Mouse (Mus musculus): Measurements from ENCODE around the gene Rnf216. TPM values are rescaled to one million over a fixed set of nuclear protein-coding genes. Genes with fewer than 3 reads are reported as not detected.

Gene Rnf216
- polyA plus RNA-seq, 1 experiment from 2014 or later = 26.6 TPM

GRCm38 (mm10) chr5:143035271-143035670 lies 77.5 kb downstream of the Rnf216 start:
- H3K4me2 ChIP-seq = no peak overlapping the region
- H3K36me3 ChIP-seq = no peaks in the 10 kb centered on the region
- no peak overlapping the region for H3K4me3 ChIP-seq (replicated peaks)
- no peaks in the 10 kb centered on the region for H3K9me3 ChIP-seq (replicated peaks)
- ATAC-seq (ENCODE audit: low FRiP score) = no peak
- WGBS = 81% methylated on average over 4 of the region's 4 CpGs
- H3K27me3 ChIP-seq (replicated peaks) = no peaks in the 10 kb centered on the region
- H3K9ac ChIP-seq (replicated peaks) = no peak overlapping the region
- H3K4me1 ChIP-seq = peaks cover 9% of the 10 kb centered on the region
- H3K27ac ChIP-seq (replicated peaks) = no peak overlapping the region

GRCm38 (mm10) chr5:143034108-143034507 lies 78.7 kb downstream of the Rnf216 start:
- Histone ChIP-seq H3K27ac (replicated peaks) (no peak overlapping the region), H3K9ac (replicated peaks) (no peak overlapping the region), H3K27me3 (replicated peaks) (no peaks in the 10 kb centered on the region), H3K4me1 (peaks cover 9% of the 10 kb centered on the region), H3K36me3 (no peaks in the 10 kb centered on the region; the same call in 1 of the 2 replicates), H3K4me3 (replicated peaks) (no peak overlapping the region), H3K4me2 (no peak overlapping the region), H3K9me3 (replicated peaks) (no peaks in the 10 kb centered on the region)
- 86% methylated on average over 3 of the region's 3 CpGs for WGBS
- ATAC-seq (ENCODE audit: low FRiP score) = no peak

GRCm38 (mm10) chr5:143033277-143033676 lies 79.5 kb downstream of the Rnf216 start:
- WGBS = 88% methylated on average over 3 of the region's 3 CpGs
- Histone ChIP-seq H3K27me3 (replicated peaks) (no peaks in the 10 kb centered on the region), H3K9ac (replicated peaks) (no peak overlapping the region), H3K36me3 (no peaks in the 10 kb centered on the region; the same call in 1 of the 2 replicates), H3K4me1 (peaks cover 9% of the 10 kb centered on the region), H3K27ac (replicated peaks) (no peak overlapping the region), H3K4me3 (replicated peaks) (no peak overlapping the region), H3K4me2 (no peak overlapping the region), H3K9me3 (replicated peaks) (no peaks in the 10 kb centered on the region)
- ATAC-seq (ENCODE audit: low FRiP score) = no peak

GRCm38 (mm10) chr5:143032639-143033146 lies 80.1 kb downstream of the Rnf216 start:
- H3K4me1 ChIP-seq = peaks cover 9% of the 10 kb centered on the region
- no peak for ATAC-seq (ENCODE audit: low FRiP score)
- no peak overlapping the region for H3K4me2 ChIP-seq
- peaks cover 3% of the 10 kb centered on the region for H3K36me3 ChIP-seq
- H3K27ac ChIP-seq (replicated peaks) = no peak overlapping the region
- no peaks in the 10 kb centered on the region for H3K9me3 ChIP-seq (replicated peaks)
- H3K9ac ChIP-seq (replicated peaks) = no peak overlapping the region
- 39% methylated on average over 2 of the region's 2 CpGs for WGBS
- H3K27me3 ChIP-seq (replicated peaks) = no peaks in the 10 kb centered on the region
- H3K4me3 ChIP-seq (replicated peaks) = no peak overlapping the region

- peak overlapping the region; percentile 58; the same call in 1 of the 2 replicates for H3K27ac ChIP-seq (replicated peaks)
- no peak overlapping the region for H3K4me3 ChIP-seq (replicated peaks)
- H3K4me1 ChIP-seq = peaks cover 9% of the 10 kb centered on the region
- H3K9ac ChIP-seq (replicated peaks) = no peak overlapping the region
- 15% methylated on average over 7 of the region's 7 CpGs for WGBS
- peaks cover 12% of the 10 kb centered on the region for H3K36me3 ChIP-seq
- H3K4me2 ChIP-seq = no peak overlapping the region
- no peaks in the 10 kb centered on the region for H3K9me3 ChIP-seq (replicated peaks)
- H3K27me3 ChIP-seq (replicated peaks) = no peaks in the 10 kb centered on the region
- no peak for ATAC-seq (ENCODE audit: low FRiP score)
These were observed 81.1 kb downstream of the Rnf216 start for GRCm38 (mm10) chr5:143031681-143032080.

- no peak overlapping the region for H3K4me3 ChIP-seq (replicated peaks)
- peak overlapping the region; percentile 58; the same call in 1 of the 2 replicates for H3K27ac ChIP-seq (replicated peaks)
- ATAC-seq (ENCODE audit: low FRiP score) = no peak
- no peaks in the 10 kb centered on the region for H3K9me3 ChIP-seq (replicated peaks)
- H3K4me2 ChIP-seq = no peak overlapping the region
- H3K36me3 ChIP-seq = peaks cover 12% of the 10 kb centered on the region
- H3K9ac ChIP-seq (replicated peaks) = no peak overlapping the region
- 16% methylated on average over 4 of the region's 4 CpGs for whole genome bisulfite sequencing
- no peaks in the 10 kb centered on the region for H3K27me3 ChIP-seq (replicated peaks)
- peaks cover 9% of the 10 kb centered on the region for H3K4me1 ChIP-seq
These were observed 81.6 kb downstream of the Rnf216 start for GRCm38 (mm10) chr5:143031193-143031592.

GRCm38 (mm10) chr5:143023887-143024286 lies 88.9 kb downstream of the Rnf216 start:
- H3K4me3 ChIP-seq (replicated peaks) = no peak overlapping the region
- 97% methylated on average over 2 of the region's 2 CpGs for WGBS
- ATAC-seq (ENCODE audit: low FRiP score) = no peak
- H3K9me3 ChIP-seq (replicated peaks) = no peaks in the 10 kb centered on the region
- peaks cover 25% of the 10 kb centered on the region for H3K36me3 ChIP-seq
- no peaks in the 10 kb centered on the region for H3K4me1 ChIP-seq
- H3K9ac ChIP-seq (replicated peaks) = no peak overlapping the region
- H3K27ac ChIP-seq (replicated peaks) = no peak overlapping the region
- no peak overlapping the region for H3K4me2 ChIP-seq
- H3K27me3 ChIP-seq (replicated peaks) = no peaks in the 10 kb centered on the region

GRCm38 (mm10) chr5:143022956-143023355 lies 89.8 kb downstream of the Rnf216 start:
- WGBS = 96% methylated on average over 1 of the region's 1 CpGs
- Histone ChIP-seq H3K36me3 (peaks cover 26% of the 10 kb centered on the region), H3K4me3 (replicated peaks) (no peak overlapping the region)

GRCm38 (mm10) chr5:143017401-143017800 lies 95.4 kb downstream of the Rnf216 start:
- Histone ChIP-seq H3K36me3 (peaks cover 46% of the 10 kb centered on the region), H3K4me1 (no peaks in the 10 kb centered on the region), H3K4me2 (no peak overlapping the region), H3K27ac (replicated peaks) (0 out of 2 replicates have a peak overlapping the region, but pooled peaks have one; percentile 13), H3K9me3 (replicated peaks) (no peaks in the 10 kb centered on the region), H3K27me3 (replicated peaks) (no peaks in the 10 kb centered on the region), H3K9ac (replicated peaks) (no peak overlapping the region), H3K4me3 (replicated peaks) (no peak overlapping the region)
- WGBS = 82% methylated on average over 5 of the region's 5 CpGs
- ATAC-seq (ENCODE audit: low FRiP score) = no peak

More at GRCm38 (mm10) chr5:143022956-143023355, 89.8 kb downstream of the Rnf216 start:
- H3K4me1 ChIP-seq = no peaks in the 10 kb centered on the region
- ATAC-seq (ENCODE audit: low FRiP score) = no peak
- H3K9ac ChIP-seq (replicated peaks) = no peak overlapping the region
- H3K9me3 ChIP-seq (replicated peaks) = no peaks in the 10 kb centered on the region
- no peaks in the 10 kb centered on the region for H3K27me3 ChIP-seq (replicated peaks)
- H3K4me2 ChIP-seq = no peak overlapping the region
- H3K27ac ChIP-seq (replicated peaks) = no peak overlapping the region

- no peak overlapping the region for H3K9ac ChIP-seq (replicated peaks)
- H3K4me2 ChIP-seq = no peak overlapping the region
- peaks cover 38% of the 10 kb centered on the region for H3K36me3 ChIP-seq
- WGBS = 36% methylated on average over 11 of the region's 11 CpGs
- H3K27ac ChIP-seq (replicated peaks) = peak overlapping the region; percentile 61
- ATAC-seq (ENCODE audit: low FRiP score) = no peak
- H3K27me3 ChIP-seq (replicated peaks) = no peaks in the 10 kb centered on the region
- no peak overlapping the region for H3K4me3 ChIP-seq (replicated peaks)
- H3K4me1 ChIP-seq = peaks cover 8% of the 10 kb centered on the region; the same call in 1 of the 2 replicates
- no peaks in the 10 kb centered on the region for H3K9me3 ChIP-seq (replicated peaks)
These were observed 103.4 kb downstream of the Rnf216 start for GRCm38 (mm10) chr5:143009383-143009782.

- Histone ChIP-seq H3K4me2 (peak overlapping the region; percentile 17; the same call in 1 of the 2 replicates), H3K9ac (replicated peaks) (0 out of 2 replicates have a peak overlapping the region, but pooled peaks have one; percentile 14), H3K36me3 (peaks cover 7% of the 10 kb centered on the region; the same call in 1 of the 2 replicates), H3K4me1 (peaks cover 18% of the 10 kb centered on the region), H3K9me3 (replicated peaks) (no peaks in the 10 kb centered on the region), H3K27me3 (replicated peaks) (no peaks in the 10 kb centered on the region), H3K4me3 (replicated peaks) (no peak overlapping the region), H3K27ac (replicated peaks) (peak overlapping the region; percentile 79)
- ATAC-seq (ENCODE audit: low FRiP score) = no peak
- 41% methylated on average over 9 of the region's 9 CpGs for WGBS
These were observed 111.9 kb downstream of the Rnf216 start for GRCm38 (mm10) chr5:143000654-143001500.

GRCm38 (mm10) chr5:143000091-143000490 lies 112.7 kb downstream of the Rnf216 start:
- peaks cover 7% of the 10 kb centered on the region; the same call in 1 of the 2 replicates for H3K36me3 ChIP-seq
- no peak overlapping the region for H3K9ac ChIP-seq (replicated peaks)
- H3K9me3 ChIP-seq (replicated peaks) = no peaks in the 10 kb centered on the region
- H3K4me1 ChIP-seq = peaks cover 18% of the 10 kb centered on the region
- no peaks in the 10 kb centered on the region for H3K27me3 ChIP-seq (replicated peaks)
- no peak overlapping the region for H3K4me2 ChIP-seq
- WGBS = 50% methylated on average over 4 of the region's 4 CpGs
- no peak for ATAC-seq (ENCODE audit: low FRiP score)
- no peak overlapping the region for H3K4me3 ChIP-seq (replicated peaks)
- H3K27ac ChIP-seq (replicated peaks) = peak overlapping the region; percentile 79; the same call in 1 of the 2 replicates

All from neural tube, embryonic 15.5 days (tissue).